Mouse (Mus musculus) mouse trophoblast stem cell (cell line): ENCODE results near the gene Tmem238.

Source experiments
- in situ Hi-C, 2 experiments: fragments of 300-500 bp; cut with MseI, MboI; formaldehyde crosslinking; loops; 2 replicates in 1 of 2; 3 replicates in 1 of 2; pipeline ENCODE4 v1.15.1; 2025

Gene Tmem238

GRCm38 (mm10) chr7:4747156-4747899, 42.1 kb downstream of the Tmem238 start:
- in situ Hi-C loops: no loop called here

DNA sequence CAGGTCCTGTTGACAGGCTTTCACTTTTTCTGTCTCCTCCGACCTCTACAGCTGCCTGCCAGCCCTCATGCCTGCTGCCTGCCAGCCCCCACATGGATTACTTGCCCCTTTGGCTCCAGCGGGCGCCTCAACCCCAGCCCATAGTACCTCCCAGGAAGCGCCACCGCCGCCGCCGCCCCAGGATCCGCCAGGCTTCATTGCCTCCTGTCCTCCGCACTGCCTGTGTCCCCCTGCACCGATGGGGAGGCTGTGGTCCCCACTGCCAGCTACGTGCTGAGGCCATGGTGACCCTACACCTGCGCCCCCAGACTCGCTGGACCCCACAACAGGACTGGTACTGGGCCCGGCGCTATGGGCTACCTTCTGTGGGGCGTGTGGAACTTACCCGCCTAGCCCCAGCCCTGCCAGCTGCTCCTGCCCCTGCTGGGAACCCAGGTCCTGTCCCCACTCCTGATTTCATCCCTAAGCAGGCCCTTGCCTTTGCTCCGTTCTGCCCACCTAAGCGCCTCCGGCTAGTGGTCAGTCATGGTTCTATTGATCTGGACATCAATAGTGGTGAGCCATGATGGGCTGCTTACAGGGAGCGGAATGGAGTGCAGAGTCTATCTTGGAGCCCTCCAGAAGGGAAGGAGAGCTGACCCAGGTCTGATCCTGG, 43.0 kb downstream of the Tmem238 start:
- in situ Hi-C loops: no loop called here

DNA sequence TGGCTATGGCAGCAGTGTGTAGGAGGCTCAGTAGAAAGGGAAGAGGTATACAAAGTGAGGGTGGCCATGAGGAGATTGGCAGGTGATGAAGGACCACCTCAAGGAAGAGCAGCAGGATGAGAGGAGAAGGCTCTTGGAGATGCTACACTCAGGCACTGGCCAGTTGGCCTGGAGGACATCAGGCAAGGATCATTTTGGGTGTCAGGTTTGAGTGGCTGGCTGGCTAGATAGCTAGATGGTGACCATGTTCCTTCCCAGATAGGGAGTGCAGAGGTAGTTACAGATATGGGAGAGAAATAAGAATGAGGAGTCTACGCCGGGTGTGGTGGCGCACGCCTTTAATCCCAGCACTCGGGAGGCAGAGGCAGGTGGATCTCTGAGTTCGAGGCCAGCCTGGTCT, 44.6 kb downstream of the Tmem238 start:
- in situ Hi-C loops: no loop called here

DNA sequence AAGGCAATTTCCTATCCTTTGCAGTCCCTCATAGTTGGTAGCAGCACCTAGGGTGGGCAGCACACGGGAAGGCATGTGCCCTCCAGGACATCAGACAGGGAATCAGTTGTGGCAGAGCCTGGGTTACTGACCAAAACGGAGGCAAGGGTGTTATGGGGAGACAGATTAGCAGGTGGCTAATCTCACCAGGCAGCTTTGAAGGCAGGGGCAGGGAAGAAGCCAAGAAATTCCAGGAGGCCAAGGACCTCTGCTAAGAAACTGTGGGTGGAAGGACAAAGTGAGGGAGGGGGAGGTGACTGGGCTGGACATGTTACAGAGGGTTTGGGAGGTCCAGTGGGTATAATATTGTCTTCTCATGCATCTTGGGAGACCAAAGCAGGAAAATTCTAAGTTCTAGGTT, 46.1 kb downstream of the Tmem238 start:
- in situ Hi-C loops: no loop called here

DNA sequence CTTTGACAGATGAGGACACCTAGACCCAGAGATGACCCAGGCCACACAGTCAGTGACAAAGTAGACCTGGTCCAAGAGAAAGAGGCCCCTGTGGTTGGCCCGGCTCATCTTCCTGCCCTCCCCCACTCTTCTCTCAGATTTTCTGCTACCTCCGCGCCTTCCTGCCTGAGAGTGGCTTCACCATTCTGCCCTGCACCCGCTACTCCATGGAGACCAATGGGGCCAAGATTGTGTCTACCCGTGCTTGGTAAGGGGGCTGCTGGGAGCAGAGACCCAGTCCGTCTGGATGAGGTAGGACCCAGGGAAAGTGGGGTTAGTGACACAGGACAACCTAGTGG, 47.0 kb downstream of the Tmem238 start:
- in situ Hi-C loops: no loop called here

DNA sequence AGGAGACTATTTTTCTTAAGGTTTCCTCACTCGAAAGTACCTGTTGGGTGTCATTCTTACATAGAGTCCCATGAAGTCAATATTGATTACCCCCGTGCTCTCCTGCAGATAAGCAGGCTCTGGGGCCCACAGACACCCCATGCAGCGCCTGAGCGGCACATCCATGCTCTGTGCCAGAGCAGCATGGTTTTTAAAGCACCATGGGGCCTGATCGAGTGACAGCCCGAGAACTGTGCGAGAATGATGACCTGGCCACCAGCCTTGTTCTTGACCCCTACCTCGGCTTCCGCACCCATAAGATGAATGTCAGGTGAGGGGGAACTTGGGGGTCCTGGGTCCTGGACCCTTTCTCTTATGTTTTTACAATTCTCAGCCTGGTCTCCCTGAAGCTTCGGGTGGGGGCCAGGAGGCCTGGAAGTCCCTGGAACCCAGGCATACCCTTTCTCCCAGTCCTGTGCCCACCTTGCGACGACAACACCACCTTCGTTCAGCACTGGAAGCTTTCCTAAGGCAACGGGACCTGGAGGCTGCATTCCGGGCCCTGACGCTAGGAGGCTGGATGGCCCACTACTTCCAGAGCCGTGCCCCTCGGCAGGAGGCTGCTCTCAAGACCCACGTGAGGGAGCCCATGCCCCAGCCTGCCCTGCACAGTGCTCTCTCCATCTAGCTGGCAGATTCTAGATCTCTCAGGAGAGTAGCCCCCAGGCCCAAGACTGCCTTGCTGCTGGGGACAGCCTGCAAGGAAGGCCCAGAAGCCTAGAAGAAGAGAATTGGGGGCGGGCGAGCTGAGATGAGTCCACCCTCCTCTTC, 47.6 kb downstream of the Tmem238 start:
- in situ Hi-C loops: no loop called here

DNA sequence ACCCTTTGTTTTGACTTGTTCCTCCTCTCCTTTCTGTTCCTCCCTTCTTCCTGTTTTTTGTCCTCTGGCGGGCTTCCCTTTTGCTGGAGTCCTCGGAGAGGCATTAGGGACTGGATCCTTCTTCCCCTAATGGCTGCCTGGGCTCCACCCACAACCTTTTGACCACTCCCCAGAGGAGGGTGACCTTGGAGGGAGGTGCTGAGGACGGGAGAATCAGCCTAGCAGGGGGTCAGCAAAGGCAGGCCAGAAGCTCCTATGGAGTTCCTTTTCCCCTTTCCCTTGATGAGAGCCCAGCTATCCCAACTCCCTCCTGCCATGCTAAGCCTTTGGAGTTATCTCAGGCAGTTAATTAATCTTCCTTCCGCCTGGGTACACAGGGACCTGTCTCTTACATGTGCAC, 48.3 kb downstream of the Tmem238 start:
- in situ Hi-C loops: no loop called here

DNA sequence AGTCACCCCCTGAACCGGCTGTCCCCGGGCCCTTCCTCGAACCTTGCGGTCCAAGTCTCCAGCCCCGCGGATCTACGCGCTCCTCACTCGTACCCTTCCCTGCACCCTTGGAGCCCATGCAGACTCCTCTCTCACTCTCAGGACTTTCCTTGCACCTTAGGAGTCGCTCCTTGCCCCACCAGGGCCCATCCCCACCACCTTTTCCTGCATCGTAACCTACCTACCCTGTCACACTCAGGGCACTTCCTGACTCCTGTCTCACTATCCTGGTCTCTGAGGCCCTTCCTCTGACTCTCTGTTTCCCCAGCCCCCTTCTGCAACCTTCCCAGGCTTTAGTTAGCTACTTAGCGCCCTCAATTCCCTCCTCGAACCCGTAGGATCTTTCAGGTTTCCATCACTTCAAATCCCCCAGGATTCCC, 49.1 kb downstream of the Tmem238 start:
- in situ Hi-C loops: no loop called here

- in situ Hi-C loops: no loop called here
Measured at GRCm38 (mm10) chr7:4739544-4740275, 49.7 kb downstream of the Tmem238 start, which contains the start of gene Kmt5c. TSS of gene Kmt5c (plus strand) at chr7:4740115.

DNA sequence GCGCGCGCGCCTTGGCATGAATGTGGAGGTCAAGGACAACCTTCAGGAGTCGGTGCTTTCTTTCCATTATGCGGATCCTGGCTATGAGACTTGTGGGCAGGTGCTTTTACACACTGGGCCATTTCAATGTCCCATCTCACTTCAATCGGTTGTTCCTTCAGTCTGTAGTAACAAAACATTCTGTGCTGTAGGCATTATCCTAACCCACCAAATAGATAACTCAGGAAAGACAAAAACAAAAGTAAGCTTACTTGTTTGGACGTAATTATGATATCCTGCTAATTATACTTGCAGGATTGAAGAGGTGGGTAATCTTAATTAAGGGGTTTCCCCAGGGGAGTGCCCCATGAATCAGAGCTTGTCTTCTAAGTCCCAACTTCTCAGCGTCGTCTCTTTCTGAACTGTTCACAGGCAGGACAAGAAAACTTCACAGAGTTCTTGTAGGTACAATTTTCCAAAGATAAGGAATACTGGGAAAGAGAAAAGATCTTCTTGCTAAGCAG, 50.4 kb downstream of the Tmem238 start:
- in situ Hi-C loops: no loop called here
